Mouse (Mus musculus) hindbrain, embryonic 13.5 days (tissue): ENCODE results near the gene Gja6. TPM values are rescaled to one million over a fixed set of nuclear protein-coding genes. Genes with fewer than 3 reads are reported as not detected.

Source experiments
- ATAC-seq: fragments of 200-750 bp; cut with Nextera tagmentation; 2 replicates; pipeline ENCODE4 v1.8.0; 2017; ENCODE audit warnings: moderate TSS enrichment; ENCODE audit not compliant: low FRiP score
- H3K27ac ChIP-seq: fragments of 300-500 bp; sonication (generic); 2 replicates; pipeline ENCODE4 v1.5.1; 2015; ENCODE audit warnings: inconsistent platforms, mild to moderate bottlenecking, moderate library complexity
- H3K27me3 ChIP-seq: fragments of 300-500 bp; sonication (generic); 2 replicates; pipeline ENCODE4 v1.6.1; 2015; ENCODE audit warnings: mild to moderate bottlenecking, inconsistent platforms
- H3K36me3 ChIP-seq: fragments of 300-500 bp; sonication (generic); 2 replicates; pipeline ENCODE4 v1.6.1; 2015; ENCODE audit warnings: mild to moderate bottlenecking, inconsistent platforms
- H3K4me1 ChIP-seq: fragments of 300-500 bp; sonication (generic); replicated peaks from 2 replicates; pipeline ENCODE4 v1.6.1; 2015; ENCODE audit warnings: inconsistent platforms
- H3K4me2 ChIP-seq: fragments of 300-500 bp; sonication (generic); 2 replicates; pipeline ENCODE4 v1.6.1; 2015; ENCODE audit warnings: inconsistent platforms, mild to moderate bottlenecking, moderate library complexity
- H3K4me3 ChIP-seq: fragments of 300-500 bp; sonication (generic); 2 replicates; pipeline ENCODE4 v1.5.1; 2015; ENCODE audit warnings: mild to moderate bottlenecking, inconsistent platforms
- H3K9ac ChIP-seq: fragments of 300-500 bp; sonication (generic); 2 replicates; pipeline ENCODE4 v1.6.1; 2015; ENCODE audit warnings: mild to moderate bottlenecking, inconsistent platforms
- H3K9me3 ChIP-seq: fragments of 300-500 bp; sonication (generic); 2 replicates; pipeline ENCODE4 v1.6.1; 2016; ENCODE audit warnings: inconsistent platforms
- WGBS: fragments of 180-500 bp; shearing (Covaris S2); methylation state at CpG from one replicate; pipeline ENCODE4 v1.1.7; 2015; 5-methylcytosine and 5-hydroxymethylcytosine counted together
- polyA plus RNA-seq: library from polyadenylated mRNA; unstranded; fragments of >200 nt; fragmentation: Nextera tagmentation; extraction: Ambion mirVana; gene quantifications from 2 replicates; pipeline ENCODE4 v1.2.1, GENCODE M21; 2015

Gene Gja6
- 0.08 TPM in 1 of 2 replicates, not detected in the other for polyA plus RNA-seq

DNA sequence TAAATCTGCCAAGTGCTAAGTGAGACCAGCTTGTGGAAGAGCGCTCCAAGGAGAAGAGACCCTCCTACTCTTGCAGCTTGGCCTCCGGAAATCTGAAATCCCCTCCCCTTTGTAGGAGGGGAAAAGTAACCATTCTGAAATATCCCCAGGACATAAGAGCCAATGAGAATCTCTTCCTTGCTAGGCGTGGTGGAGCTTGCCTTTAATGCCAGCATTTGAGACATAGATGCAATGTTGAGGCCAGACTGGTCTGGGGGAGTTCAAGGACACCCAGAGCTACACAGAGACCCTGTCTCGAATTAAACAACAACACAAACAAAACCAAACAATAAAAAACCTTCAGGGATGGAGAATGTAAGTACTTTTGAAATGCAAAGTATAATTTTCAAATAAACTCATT is at the start of gene Gja6:
Gja6 (minus strand) TSS at position 101 of the 400 bp plus-strand sequence.
- no peak within 1 kb of the TSS for H3K4me2 ChIP-seq
- no peaks in the 10 kb centered on the region for H3K4me1 ChIP-seq
- H3K4me3 ChIP-seq: no peak within 1 kb of the TSS
- 79% methylated on average over 4 of the region's 4 CpGs for WGBS
- H3K27me3 ChIP-seq: peaks cover 39% of the 10 kb centered on the region; the same call in 1 of the 2 replicates
- no peaks in the 10 kb centered on the region for H3K36me3 ChIP-seq
- H3K27ac ChIP-seq: no peak within 1 kb of the TSS
- H3K9ac ChIP-seq: no peak within 1 kb of the TSS
- H3K9me3 ChIP-seq: no peaks in the 10 kb centered on the region
- ATAC-seq: no peak

DNA sequence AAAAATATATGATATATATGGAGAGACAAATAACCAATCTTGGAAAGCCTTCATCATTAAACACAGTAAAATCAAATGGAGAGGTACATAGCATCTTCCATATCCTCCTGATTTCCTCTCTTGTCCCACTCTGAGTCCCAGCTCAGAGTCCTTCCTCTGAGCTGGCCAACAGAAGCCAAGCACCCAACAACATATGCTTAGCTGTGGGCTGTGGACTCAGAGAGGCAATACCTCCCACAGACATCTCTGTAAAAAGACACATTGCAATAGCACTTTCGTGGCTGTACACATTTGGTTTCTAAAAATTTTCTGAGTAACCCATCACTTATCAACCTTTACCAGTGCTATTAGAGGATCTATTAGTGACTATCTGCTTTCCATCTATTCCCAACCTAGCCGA is 42.7 kb upstream of the Gja6 start:
- peaks cover 14% of the 10 kb centered on the region; the same call in 1 of the 2 replicates for H3K27me3 ChIP-seq
- H3K4me2 ChIP-seq: no peak overlapping the region
- H3K9ac ChIP-seq: no peak overlapping the region
- no peaks in the 10 kb centered on the region for H3K36me3 ChIP-seq
- no peak overlapping the region for H3K27ac ChIP-seq
- H3K4me1 ChIP-seq: no peaks in the 10 kb centered on the region
- H3K9me3 ChIP-seq: no peaks in the 10 kb centered on the region
- 89% methylated on average over 2 of the region's 2 CpGs for WGBS
- ATAC-seq: no peak
- no peak overlapping the region for H3K4me3 ChIP-seq

DNA sequence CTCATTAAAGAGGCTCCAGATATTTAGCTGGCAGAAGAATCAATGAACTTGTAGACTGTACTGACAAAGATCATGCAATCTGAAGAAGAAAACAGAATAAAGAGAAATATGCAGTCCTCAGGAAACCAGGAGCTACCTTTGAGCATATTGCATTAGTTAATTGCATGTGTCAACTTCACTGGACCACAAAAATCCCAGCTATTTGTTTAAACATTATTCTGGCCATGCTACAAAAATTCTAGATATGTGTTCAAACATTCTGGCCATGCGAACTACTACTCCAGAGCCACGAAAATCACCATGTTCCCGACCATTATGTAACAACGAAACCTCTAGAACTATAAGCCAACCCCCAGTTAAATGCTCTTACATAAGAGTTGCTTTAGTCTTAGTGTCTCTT is 37.9 kb upstream of the Gja6 start:
- Histone ChIP-seq H3K9ac (no peak overlapping the region), H3K4me1 (no peaks in the 10 kb centered on the region), H3K27me3 (0 out of 2 replicates have a peak, but pooled peaks cover 15% of the 10 kb centered on the region), H3K9me3 (no peaks in the 10 kb centered on the region), H3K36me3 (no peaks in the 10 kb centered on the region), H3K27ac (no peak overlapping the region), H3K4me3 (no peak overlapping the region), H3K4me2 (no peak overlapping the region)
- ATAC-seq: no peak
- 91% methylated on average over 4 of the region's 4 CpGs for WGBS

DNA sequence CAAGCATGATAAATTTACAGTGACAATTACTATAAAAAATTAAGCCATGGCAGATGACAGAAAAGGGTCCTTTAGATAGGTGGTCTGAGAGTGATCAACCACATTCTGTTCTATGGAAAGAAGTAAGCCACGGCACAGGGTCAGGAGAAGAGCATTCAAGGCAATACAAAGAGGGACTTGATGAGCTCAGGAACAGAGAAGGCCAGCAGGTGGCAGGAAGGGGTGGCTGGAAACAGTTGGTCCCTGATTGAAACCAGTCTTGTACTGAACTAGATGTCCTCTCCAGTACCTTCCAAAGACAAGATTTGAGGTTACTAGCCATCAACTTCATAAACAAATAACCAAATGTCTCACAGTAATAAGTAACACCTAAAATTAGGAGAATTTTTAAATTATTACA is 28.7 kb upstream of the Gja6 start:
- WGBS: 39% methylated on average over 1 of the region's 1 CpGs
- H3K36me3 ChIP-seq: no peaks in the 10 kb centered on the region
- H3K4me3 ChIP-seq: no peak overlapping the region
- no peak overlapping the region for H3K27ac ChIP-seq
- H3K27me3 ChIP-seq: peaks cover 5% of the 10 kb centered on the region; the same call in 1 of the 2 replicates
- no peak for ATAC-seq
- H3K9ac ChIP-seq: no peak overlapping the region
- no peaks in the 10 kb centered on the region for H3K9me3 ChIP-seq
- H3K4me2 ChIP-seq: no peak overlapping the region
- no peaks in the 10 kb centered on the region for H3K4me1 ChIP-seq

DNA sequence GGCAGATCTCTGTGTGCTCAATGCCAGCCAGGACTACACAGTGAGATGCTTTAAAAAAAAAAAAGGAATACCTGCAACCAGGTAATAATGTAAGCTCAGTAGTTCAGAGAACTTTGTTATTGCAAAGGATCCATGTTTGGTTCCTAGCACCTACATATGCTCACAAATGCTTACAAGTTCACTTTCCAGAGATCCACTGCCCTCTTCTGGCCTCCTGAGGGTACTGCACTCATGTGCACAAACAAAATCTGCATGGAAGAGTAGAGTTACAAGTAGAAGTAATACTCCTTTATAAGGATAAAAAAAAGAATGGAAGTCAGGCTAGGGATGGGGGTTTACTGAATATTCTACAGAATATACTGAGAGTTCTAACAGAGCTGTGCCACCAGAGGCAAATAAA is 23.8 kb upstream of the Gja6 start:
- ATAC-seq: no peak
- Histone ChIP-seq H3K4me2 (no peak overlapping the region), H3K4me3 (no peak overlapping the region), H3K27me3 (no peaks in the 10 kb centered on the region), H3K4me1 (no peaks in the 10 kb centered on the region), H3K36me3 (peaks cover 3% of the 10 kb centered on the region; the same call in 1 of the 2 replicates), H3K9me3 (no peaks in the 10 kb centered on the region), H3K9ac (no peak overlapping the region), H3K27ac (no peak overlapping the region)

DNA sequence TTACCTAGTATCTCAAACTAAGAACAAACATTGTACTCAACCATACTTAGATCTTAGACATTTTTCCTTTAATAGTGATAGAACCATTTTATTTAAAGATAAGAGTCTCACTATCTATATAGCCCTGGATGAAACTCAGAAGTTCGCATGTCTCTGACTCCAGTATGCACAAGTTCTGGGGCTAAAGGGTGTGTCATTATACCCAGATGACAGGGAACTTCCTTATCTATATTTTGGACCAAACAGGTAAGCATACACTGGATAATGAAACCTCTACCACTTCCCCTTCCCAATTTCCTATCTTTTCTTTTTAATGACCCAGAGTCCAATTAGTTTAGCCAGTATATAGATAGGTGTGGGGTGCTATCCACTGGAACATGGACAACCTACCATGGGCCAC is 22.0 kb upstream of the Gja6 start:
- no peak overlapping the region for H3K27ac ChIP-seq
- H3K4me1 ChIP-seq: no peaks in the 10 kb centered on the region
- H3K4me3 ChIP-seq: no peak overlapping the region
- peaks cover 3% of the 10 kb centered on the region; the same call in 1 of the 2 replicates for H3K36me3 ChIP-seq
- no peak overlapping the region for H3K4me2 ChIP-seq
- 90% methylated on average over 1 of the region's 1 CpGs for WGBS
- no peak overlapping the region for H3K9ac ChIP-seq
- H3K9me3 ChIP-seq: no peaks in the 10 kb centered on the region
- H3K27me3 ChIP-seq: no peaks in the 10 kb centered on the region
- ATAC-seq: no peak

DNA sequence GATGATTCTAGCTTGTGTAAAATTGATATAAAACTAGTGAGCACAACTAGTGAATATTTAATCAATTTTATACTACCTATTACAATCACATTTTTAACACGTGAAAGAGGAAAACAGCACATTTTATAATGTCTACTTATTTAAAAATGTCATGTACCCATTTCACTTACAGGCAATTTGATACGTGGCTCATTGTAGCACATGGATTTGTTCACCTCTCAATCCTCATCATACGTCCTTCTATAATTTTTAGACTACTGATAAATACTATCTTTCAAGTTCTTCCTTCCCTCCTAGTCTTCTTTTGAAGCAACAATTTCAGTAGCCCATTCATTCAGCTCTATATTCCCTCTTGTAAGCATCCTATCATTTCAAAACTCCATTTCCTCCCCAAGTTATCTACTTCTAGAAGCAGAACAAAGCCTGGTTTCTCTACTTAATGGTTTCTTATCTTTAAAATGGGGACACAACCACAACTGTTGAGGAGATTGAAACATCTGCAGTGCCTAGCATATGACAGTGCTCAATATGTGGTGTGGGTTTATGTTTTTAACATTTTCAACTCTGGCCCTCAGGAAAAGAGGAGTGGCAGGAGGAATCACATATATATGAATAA is 12.3 kb upstream of the Gja6 start:
- no peak overlapping the region for H3K27ac ChIP-seq
- 92% methylated on average over 3 of the region's 3 CpGs for WGBS

DNA sequence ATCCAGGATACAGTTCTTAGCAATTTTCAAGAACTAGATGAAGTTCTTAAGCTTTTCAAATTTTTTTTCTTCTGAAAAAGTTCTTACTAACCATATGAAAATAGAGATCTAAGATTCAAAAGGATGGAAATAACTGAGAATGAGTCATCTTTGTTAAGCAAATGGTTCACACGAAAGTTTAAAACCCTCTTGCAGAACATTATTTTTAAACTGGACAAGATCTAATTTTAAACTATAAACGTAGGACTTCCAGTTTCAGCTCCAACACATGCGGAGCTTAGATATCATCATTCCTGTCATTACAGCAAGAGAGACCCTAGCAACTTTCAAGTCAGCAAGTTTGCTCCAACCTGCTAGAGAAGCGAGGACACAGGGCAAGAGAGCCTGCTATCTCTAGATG is 375 bp downstream of the Gja6 start:
- Histone ChIP-seq H3K27ac (no peak overlapping the region), H3K4me2 (no peak overlapping the region), H3K9ac (no peak overlapping the region), H3K4me3 (no peak overlapping the region), H3K27me3 (peaks cover 41% of the 10 kb centered on the region), H3K36me3 (no peaks in the 10 kb centered on the region), H3K4me1 (no peaks in the 10 kb centered on the region), H3K9me3 (no peaks in the 10 kb centered on the region)
- ATAC-seq: no peak
- 91% methylated on average over 4 of the region's 4 CpGs for WGBS

More for the DNA sequence above, 12.3 kb upstream of the Gja6 start:
- no peak for ATAC-seq
- no peak overlapping the region for H3K4me2 ChIP-seq
- no peaks in the 10 kb centered on the region for H3K4me1 ChIP-seq
- H3K4me3 ChIP-seq: no peak overlapping the region
- peaks cover 5% of the 10 kb centered on the region; the same call in 1 of the 2 replicates for H3K27me3 ChIP-seq
- no peaks in the 10 kb centered on the region for H3K9me3 ChIP-seq
- no peak overlapping the region for H3K9ac ChIP-seq
- H3K36me3 ChIP-seq: no peaks in the 10 kb centered on the region

DNA sequence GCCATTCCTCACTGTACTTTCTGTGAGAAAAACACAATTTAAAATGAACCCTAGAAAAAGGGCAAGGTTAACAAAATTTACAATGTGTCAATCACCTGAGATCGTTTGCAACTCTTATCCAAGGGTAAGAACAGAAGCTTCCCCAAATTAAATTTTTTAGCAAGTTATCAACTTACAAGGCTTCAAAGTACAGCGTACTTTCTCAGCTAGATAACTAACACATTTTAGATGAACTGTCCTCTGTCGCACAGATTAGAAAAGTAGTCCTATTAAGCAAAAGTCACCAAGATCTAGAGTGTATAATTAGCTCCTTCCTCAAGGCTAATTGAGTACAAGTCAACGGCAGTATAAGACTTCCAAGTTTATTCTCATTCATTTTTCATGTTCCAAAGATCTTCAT is 939 bp downstream of the Gja6 start:
- no peak overlapping the region for H3K27ac ChIP-seq
- peaks cover 43% of the 10 kb centered on the region for H3K27me3 ChIP-seq

DNA sequence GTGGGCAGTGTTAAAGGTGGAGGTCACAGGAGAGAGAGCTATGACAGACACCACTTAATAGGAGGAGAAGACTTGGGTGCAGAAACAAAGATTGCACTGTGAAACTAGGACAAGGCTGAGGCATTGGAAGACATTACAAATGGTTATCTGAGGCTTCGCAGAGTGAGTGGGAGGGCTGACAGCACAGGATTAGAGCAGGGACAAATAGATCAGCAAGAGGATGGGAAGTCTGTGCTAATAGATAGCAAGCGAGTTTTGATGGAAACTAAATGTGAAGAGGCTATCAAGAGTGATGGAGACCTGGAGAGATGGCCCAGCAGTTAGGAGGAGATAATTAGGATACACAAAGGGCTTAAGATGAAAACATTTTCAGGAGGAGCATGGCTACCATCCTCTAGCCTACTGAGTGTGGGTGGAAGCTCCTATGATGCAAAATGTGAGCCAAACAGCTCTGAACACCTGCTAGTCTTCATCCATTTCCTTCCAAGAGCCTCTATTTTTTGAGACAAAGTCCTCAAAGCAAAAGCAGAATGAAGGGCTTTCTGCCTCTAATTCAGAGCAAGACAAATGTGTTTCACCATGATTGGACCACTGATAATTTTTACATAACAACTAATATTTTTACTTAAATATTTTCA is 1.7 kb downstream of the Gja6 start:
- Histone ChIP-seq H3K4me1 (no peaks in the 10 kb centered on the region), H3K27ac (no peak overlapping the region), H3K9me3 (no peaks in the 10 kb centered on the region), H3K4me3 (no peak overlapping the region), H3K36me3 (no peaks in the 10 kb centered on the region), H3K4me2 (no peak overlapping the region), H3K27me3 (peaks cover 43% of the 10 kb centered on the region), H3K9ac (no peak overlapping the region)
- 79% methylated on average over 2 of the region's 2 CpGs for WGBS
- no peak for ATAC-seq

More for the DNA sequence above, 939 bp downstream of the Gja6 start:
- WGBS: 82% methylated on average over 4 of the region's 4 CpGs
- H3K9me3 ChIP-seq: no peaks in the 10 kb centered on the region
- ATAC-seq: no peak
- H3K4me3 ChIP-seq: no peak overlapping the region
- no peak overlapping the region for H3K4me2 ChIP-seq
- H3K4me1 ChIP-seq: no peaks in the 10 kb centered on the region
- H3K36me3 ChIP-seq: no peaks in the 10 kb centered on the region
- no peak overlapping the region for H3K9ac ChIP-seq

DNA sequence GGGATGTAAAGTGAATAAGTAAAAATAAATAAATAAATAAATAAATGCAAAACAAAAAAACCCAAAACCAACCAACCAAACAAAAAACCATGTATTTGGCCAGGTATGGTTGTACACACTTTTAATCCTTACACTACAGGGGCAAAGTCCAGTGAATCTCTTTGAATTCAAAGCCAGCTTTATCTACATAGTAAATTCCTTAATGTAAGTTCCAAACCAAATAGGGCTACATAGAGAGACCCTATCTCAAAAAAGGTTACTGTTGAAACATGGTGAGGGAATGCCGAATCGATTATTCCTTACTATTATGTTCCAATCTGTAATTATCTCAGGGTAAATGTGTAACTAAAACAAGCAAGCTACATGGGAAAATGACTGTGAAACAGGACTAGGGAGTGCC is 5.7 kb downstream of the Gja6 start:
- 93% methylated on average over 2 of the region's 2 CpGs for WGBS

DNA sequence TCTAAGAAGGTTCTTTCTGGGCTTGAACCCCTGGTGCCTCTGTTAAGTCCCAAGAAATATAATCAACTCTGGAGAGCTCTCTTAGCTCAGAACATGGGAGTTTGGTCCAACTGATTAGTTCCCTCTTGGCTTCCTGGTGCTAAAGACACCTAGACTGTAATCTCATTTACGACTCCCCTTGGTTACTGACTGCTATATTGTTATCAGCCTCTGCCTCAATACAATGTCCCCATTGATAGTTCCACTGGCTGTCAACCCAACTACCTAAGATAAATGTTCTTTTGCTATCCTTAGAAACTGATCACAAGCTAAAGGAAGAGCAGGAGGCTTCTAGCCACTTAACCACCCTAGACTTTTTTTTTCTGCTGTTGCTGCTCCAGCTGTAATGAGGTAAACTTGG is 14.8 kb downstream of the Gja6 start:
- H3K27me3 ChIP-seq: peaks cover 10% of the 10 kb centered on the region; the same call in 1 of the 2 replicates
- H3K36me3 ChIP-seq: no peaks in the 10 kb centered on the region
- no peak for ATAC-seq
- no peaks in the 10 kb centered on the region for H3K9me3 ChIP-seq
- H3K27ac ChIP-seq: no peak overlapping the region
- H3K9ac ChIP-seq: no peak overlapping the region
- WGBS: 38% methylated on average over 1 of the region's 1 CpGs
- no peak overlapping the region for H3K4me2 ChIP-seq
- no peak overlapping the region for H3K4me3 ChIP-seq
- no peaks in the 10 kb centered on the region for H3K4me1 ChIP-seq

More for the DNA sequence above, 5.7 kb downstream of the Gja6 start:
- H3K36me3 ChIP-seq: no peaks in the 10 kb centered on the region
- H3K4me2 ChIP-seq: no peak overlapping the region
- H3K4me3 ChIP-seq: no peak overlapping the region
- H3K27me3 ChIP-seq: peaks cover 44% of the 10 kb centered on the region
- no peak for ATAC-seq
- H3K9me3 ChIP-seq: no peaks in the 10 kb centered on the region
- H3K27ac ChIP-seq: no peak overlapping the region
- no peaks in the 10 kb centered on the region for H3K4me1 ChIP-seq
- no peak overlapping the region for H3K9ac ChIP-seq

DNA sequence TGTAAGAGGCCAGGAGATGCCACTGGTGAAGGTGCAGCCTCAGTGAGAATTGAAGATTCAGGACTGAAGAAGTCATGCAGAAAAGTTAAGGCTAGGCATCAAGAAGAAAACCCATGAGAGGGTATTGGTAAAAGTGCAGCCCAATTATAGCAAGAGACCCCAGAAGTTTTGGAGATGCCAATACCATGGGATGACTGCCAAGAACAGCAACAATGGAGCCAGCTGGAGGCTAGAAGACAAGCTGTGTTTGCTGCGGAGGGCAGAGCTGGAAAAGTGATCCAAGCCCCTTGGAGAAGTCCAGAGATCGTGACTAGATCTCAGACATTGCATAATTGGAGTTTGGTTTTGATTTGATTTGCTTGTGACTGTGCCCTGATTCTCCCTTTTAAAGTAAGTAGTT is 20.6 kb downstream of the Gja6 start:
- Histone ChIP-seq H3K27ac (no peak overlapping the region), H3K4me3 (no peak overlapping the region), H3K9ac (no peak overlapping the region), H3K4me1 (no peaks in the 10 kb centered on the region), H3K27me3 (peaks cover 12% of the 10 kb centered on the region; the same call in 1 of the 2 replicates), H3K4me2 (no peak overlapping the region), H3K9me3 (no peaks in the 10 kb centered on the region), H3K36me3 (no peaks in the 10 kb centered on the region)
- no peak for ATAC-seq
- 82% methylated on average over 2 of the region's 2 CpGs for WGBS
